ENCODE assay signal across 9 mouse cellular contexts in genomic region chr5:92195716-92196115, GRCm38 (mm10). TPM values are rescaled to one million over a fixed set of nuclear protein-coding genes. Genes with fewer than 3 reads are reported as not detected.
DNase-seq lines count a peak whose midpoint lies in the region; ATAC-seq and TF ChIP-seq lines count a peak whose summit lies in the region.
"Not testable (repeated sequence)": the region's sequence is repeated elsewhere in the genome, so short reads cannot be mapped to it uniquely, and the experiment has no call there.
"Had no signal": no experiment of that assay in that cellular context is flagged by ENCODE, and none has a peak within 500 bp of the region (broad histone marks: within the 10 kb centered on the region; RNA-seq: fewer than 3 reads in every experiment).

No protein-coding gene starts in this region.

- not testable (repeated sequence) for H3K27me3 ChIP-seq in Patski; cerebellum, adult 2 months (ENCODE audit: control insufficient read depth, insufficient read depth, low read length); forebrain, embryonic 16.5 days (replicated peaks; ENCODE audit: control insufficient read depth, insufficient read depth, low read length); hindbrain, embryonic 16.5 days (replicated peaks; ENCODE audit: control insufficient read depth, insufficient read depth, low read length)

- POLR2A ChIA-PET in Patski (lab: Charles Lee): not testable (repeated sequence)

- DNase-seq in Patski (ENCODE audit: low read depth, low spot score); cerebellum, adult 2 months: not testable (repeated sequence)
- DNase-seq in layer of hippocampus, adult 9-11 months: peak; percentile 16
- DNase-seq in lung, postnatal 14 days: peak; percentile 48
- peak; percentile 38 to 39 for DNase-seq in right cerebral cortex, adult 2 months (ENCODE audit: low spot score in 2 of 2)

- not testable (repeated sequence) for H3K9me3 ChIP-seq in forebrain, embryonic 16.5 days (ENCODE audit: control insufficient read depth, low read length); hindbrain, embryonic 16.5 days (ENCODE audit: control insufficient read depth, low read length)

- TF ChIP-seq POLR2A in cerebellum, adult 2 months (IDR thresholded peaks at IDR 0.05; ENCODE audit: borderline replicate concordance, insufficient read depth, low read length): not testable (repeated sequence)

- peak; percentile 79 for TF ChIP-seq CTCF in Patski (IDR thresholded peaks at IDR 0.05)
- TF ChIP-seq CTCF in cerebellum, adult 2 months (IDR thresholded peaks at IDR 0.05; ENCODE audit: borderline replicate concordance, insufficient read depth, low read depth, low read length): peak; percentile 53; the same call in 1 of the 2 replicates

- not testable (repeated sequence) for ATAC-seq in Patski
- ATAC-seq in forebrain, embryonic 16.5 days: 0 out of 2 replicates have a peak, but pooled peaks have one; percentile 51
- ATAC-seq in hindbrain, embryonic 16.5 days: peak; percentile 72; the same call in 1 of the 2 replicates

- H3K27ac ChIP-seq in cerebellum, adult 2 months (ENCODE audit: insufficient read depth, low read length); forebrain, embryonic 16.5 days (ENCODE audit: low read length); hindbrain, embryonic 16.5 days (ENCODE audit: low read depth, low read length): not testable (repeated sequence)

- not testable (repeated sequence) for H3K4me3 ChIP-seq in cerebellum, adult 2 months (replicated peaks; ENCODE audit: insufficient read depth, low read depth, low read length); forebrain, embryonic 16.5 days (replicated peaks; ENCODE audit: low read length); hindbrain, embryonic 16.5 days (ENCODE audit: low read length)

- WGBS in cerebellum, adult 2 months: 39% methylated on average over 2 of the region's 2 CpGs
- WGBS in forebrain, embryonic 16.5 days: 46% methylated on average over 2 of the region's 2 CpGs
- 36% methylated on average over 2 of the region's 2 CpGs for WGBS in hindbrain, embryonic 16.5 days

- H3K36me3 ChIP-seq in forebrain, embryonic 16.5 days (ENCODE audit: control insufficient read depth, insufficient read depth): peaks cover 28% of the 10 kb centered on the region
- H3K36me3 ChIP-seq in hindbrain, embryonic 16.5 days (ENCODE audit: control insufficient read depth, insufficient read depth, low read length): peaks cover 25% of the 10 kb centered on the region

- CTCF ChIA-PET in Patski (lab: Charles Lee): interaction anchor here (1.2 to 3.3 kb wide), 7 partner anchors 9 to 88 kb away, joined by 3 to 25 read pairs (median 4); no protein-coding TSS in a partner anchor

- H3K4me2 ChIP-seq in forebrain, embryonic 16.5 days (ENCODE audit: low read length); hindbrain, embryonic 16.5 days (ENCODE audit: low read length): not testable (repeated sequence)

- H3K4me1 ChIP-seq in cerebellum, adult 2 months (ENCODE audit: control insufficient read depth, insufficient read depth, low read length); forebrain, embryonic 16.5 days (replicated peaks; ENCODE audit: control insufficient read depth, insufficient read depth, low read length); hindbrain, embryonic 16.5 days (ENCODE audit: control insufficient read depth, insufficient read depth, low read depth, low read length): not testable (repeated sequence)

- not testable (repeated sequence) for H3K9ac ChIP-seq in forebrain, embryonic 16.5 days (replicated peaks; ENCODE audit: low read depth, low read length); hindbrain, embryonic 16.5 days (ENCODE audit: low read depth, low read length)

- in situ Hi-C loops in Patski (cut with MboI; ENCODE audit: low pct_unique_long_range_greater_than_20kb): not testable (repeated sequence)

RNA-seq across cellular contexts. Expression of gene U90926, which starts 19.5 kb away (rescaled TPM):
- 0.33 TPM for polyA plus RNA-seq in Patski (2021)
- not detected in 2 replicates for polyA plus RNA-seq in cerebellum, adult 2 months (2012; rRNA removed)
- polyA plus RNA-seq in forebrain, embryonic 16.5 days (2015; fragmentation: Nextera tagmentation; extraction: Ambion mirVana): not detected in 2 replicates
- polyA plus RNA-seq in hindbrain, embryonic 16.5 days (2015; fragmentation: Nextera tagmentation; extraction: Ambion mirVana): not detected in 2 replicates
- polyA plus RNA-seq: embryonic facial prominence, embryonic 13.5 days; myocyte had no signal

RNA-seq across cellular contexts. Expression of gene Uso1, which starts 58.0 kb away (rescaled TPM):
- polyA plus RNA-seq in Patski (2021): 96.2 TPM
- 55.2 and 59.3 TPM in 2 replicates for polyA plus RNA-seq in cerebellum, adult 2 months (2012; rRNA removed)
- 39.2 and 43.9 TPM in 2 replicates for polyA plus RNA-seq in forebrain, embryonic 16.5 days (2015; fragmentation: Nextera tagmentation; extraction: Ambion mirVana)
- 35.7 and 40.1 TPM in 2 replicates for polyA plus RNA-seq in hindbrain, embryonic 16.5 days (2015; fragmentation: Nextera tagmentation; extraction: Ambion mirVana)
